Mouse (Mus musculus): ENCODE data around the gene H2-M10.1. TPM values are rescaled to one million over a fixed set of nuclear protein-coding genes. Genes with fewer than 3 reads are reported as not detected.

H2-M10.1 gene
- polyA plus RNA-seq, 2 experiments: not detected

GRCm38 (mm10) chr17:36286390-36286789 is 39.6 kb downstream of the H2-M10.1 start, which contains the start of gene H2-M10.2:
Gene H2-M10.2, minus strand, starts transcription at chr17:36286490.
- DNase-seq (ENCODE audit: low read depth in 3 of 3, low spot score in 3 of 3) (no peak), ATAC-seq (ENCODE audit: insufficient read depth) (no peak)
- no peak for TF ChIP-seq EP300 (IDR thresholded peaks at IDR 0.05; ENCODE audit: low read depth)
- TF ChIP-seq CTCF (IDR thresholded peaks at IDR 0.05; ENCODE audit: low read depth): no peak
- H3K4me3 ChIP-seq (ENCODE audit: insufficient read depth in 1 of 2, low read depth in 2 of 2, low read length in 2 of 2): no peak within 1 kb of the TSS
- WGBS (ENCODE audit: insufficient replicate concordance): 76% methylated on average over 2 of the region's 2 CpGs
- no peak within 1 kb of the TSS for H3K27ac ChIP-seq
- no peaks in the 10 kb centered on the region for H3K27me3 ChIP-seq (ENCODE audit: control insufficient read depth, insufficient read depth, low read length)
- no peak within 1 kb of the TSS for H3K9ac ChIP-seq (replicated peaks)
- H3K4me2 ChIP-seq (ENCODE audit: low read depth): no peak within 1 kb of the TSS
- no peaks in the 10 kb centered on the region for H3K36me3 ChIP-seq (replicated peaks; ENCODE audit: control insufficient read depth, insufficient read depth, low read depth)
- no peaks in the 10 kb centered on the region for H3K9me3 ChIP-seq (ENCODE audit: control insufficient read depth, low read length)
- no peaks in the 10 kb centered on the region for H3K4me1 ChIP-seq (replicated peaks; ENCODE audit: control insufficient read depth in 2 of 2, insufficient read depth in 2 of 2, low read length in 1 of 2)

GRCm38 (mm10) chr17:36281521-36282245 is 44.3 kb downstream of the H2-M10.1 start:
- Histone ChIP-seq H3K9me3 (ENCODE audit: control insufficient read depth, low read length) (no peaks in the 10 kb centered on the region), H3K4me2 (ENCODE audit: low read depth) (no peak overlapping the region), H3K27ac (no peak overlapping the region), H3K27me3 (ENCODE audit: control insufficient read depth, insufficient read depth, low read length) (no peaks in the 10 kb centered on the region), H3K4me1 (replicated peaks; ENCODE audit: control insufficient read depth in 2 of 2, insufficient read depth in 2 of 2, low read length in 1 of 2) (no peaks in the 10 kb centered on the region), H3K36me3 (replicated peaks; ENCODE audit: control insufficient read depth, insufficient read depth, low read depth) (peaks cover 6% of the 10 kb centered on the region), H3K4me3 (ENCODE audit: insufficient read depth in 1 of 2, low read depth in 2 of 2, low read length in 2 of 2) (no peak overlapping the region), H3K9ac (replicated peaks) (no peak overlapping the region)
- DNase-seq (ENCODE audit: low read depth in 3 of 3, low spot score in 3 of 3) (no peak), ATAC-seq (ENCODE audit: insufficient read depth) (no peak)
- 76% methylated on average over 4 of the region's 4 CpGs for WGBS (ENCODE audit: insufficient replicate concordance)
- TF ChIP-seq CTCF (IDR thresholded peaks at IDR 0.05; ENCODE audit: low read depth): no peak
- no peak for TF ChIP-seq EP300 (IDR thresholded peaks at IDR 0.05; ENCODE audit: low read depth)

GRCm38 (mm10) chr17:36274776-36275175 is 51.2 kb downstream of the H2-M10.1 start:
- no peak overlapping the region for H3K9ac ChIP-seq (replicated peaks)
- DNase-seq (ENCODE audit: low read depth in 3 of 3, low spot score in 3 of 3) (no peak), ATAC-seq (ENCODE audit: insufficient read depth) (no peak)
- H3K27ac ChIP-seq: no peak overlapping the region
- no peaks in the 10 kb centered on the region for H3K27me3 ChIP-seq (ENCODE audit: control insufficient read depth, insufficient read depth, low read length)
- H3K9me3 ChIP-seq (ENCODE audit: control insufficient read depth, low read length): no peaks in the 10 kb centered on the region
- 71% methylated on average over 4 of the region's 4 CpGs for WGBS (ENCODE audit: insufficient replicate concordance)
- no peak for TF ChIP-seq EP300 (IDR thresholded peaks at IDR 0.05; ENCODE audit: low read depth)
- no peak for TF ChIP-seq CTCF (IDR thresholded peaks at IDR 0.05; ENCODE audit: low read depth)
- H3K4me1 ChIP-seq (replicated peaks; ENCODE audit: control insufficient read depth in 2 of 2, insufficient read depth in 2 of 2, low read length in 1 of 2): peaks cover 12 to 13% of the 10 kb centered on the region in 2 experiments
- no peak overlapping the region for H3K4me2 ChIP-seq (ENCODE audit: low read depth)
- H3K4me3 ChIP-seq (ENCODE audit: insufficient read depth in 1 of 2, low read depth in 2 of 2, low read length in 2 of 2): no peak overlapping the region
- peaks cover 9% of the 10 kb centered on the region for H3K36me3 ChIP-seq (replicated peaks; ENCODE audit: control insufficient read depth, insufficient read depth, low read depth)

GRCm38 (mm10) chr17:36273796-36274195 is 52.2 kb downstream of the H2-M10.1 start:
- H3K4me2 ChIP-seq (ENCODE audit: low read depth): no peak overlapping the region
- DNase-seq (ENCODE audit: low read depth in 3 of 3, low spot score in 3 of 3): no peak
- no peak overlapping the region for H3K9ac ChIP-seq (replicated peaks)
- H3K27me3 ChIP-seq (ENCODE audit: control insufficient read depth, insufficient read depth, low read length): no peaks in the 10 kb centered on the region
- no peak overlapping the region for H3K4me3 ChIP-seq (ENCODE audit: insufficient read depth in 1 of 2, low read depth in 2 of 2, low read length in 2 of 2)
- H3K27ac ChIP-seq: no peak overlapping the region
- 75% methylated on average over 4 of the region's 4 CpGs for WGBS (ENCODE audit: insufficient replicate concordance)
- ATAC-seq (ENCODE audit: insufficient read depth): no peak
- no peak for TF ChIP-seq CTCF (IDR thresholded peaks at IDR 0.05; ENCODE audit: low read depth)
- no peak for TF ChIP-seq EP300 (IDR thresholded peaks at IDR 0.05; ENCODE audit: low read depth)
- peaks cover 12 to 15% of the 10 kb centered on the region in 2 experiments for H3K4me1 ChIP-seq (replicated peaks; ENCODE audit: control insufficient read depth in 2 of 2, insufficient read depth in 2 of 2, low read length in 1 of 2)
- H3K9me3 ChIP-seq (ENCODE audit: control insufficient read depth, low read length): no peaks in the 10 kb centered on the region
- peaks cover 9% of the 10 kb centered on the region for H3K36me3 ChIP-seq (replicated peaks; ENCODE audit: control insufficient read depth, insufficient read depth, low read depth)

Other genes starting within 250 kb of the H2-M10.1 start
- gene Gm19684, start 204.5 kb downstream of the H2-M10.1 start, polyA plus RNA-seq (2012; rRNA removed): not detected in 2 replicates
- not detected in 2 replicates for gene Gm19684, start 204.5 kb downstream of the H2-M10.1 start, polyA plus RNA-seq (2014; fragmentation: Nextera tagmentation; extraction: Ambion mirVana)
- gene Gm7030, start 196.7 kb downstream of the H2-M10.1 start, polyA plus RNA-seq (2012; rRNA removed): not detected in 2 replicates
- gene Gm7030, start 196.7 kb downstream of the H2-M10.1 start, polyA plus RNA-seq (2014; fragmentation: Nextera tagmentation; extraction: Ambion mirVana): not detected in 2 replicates
- gene Gm8909, start 157.6 kb downstream of the H2-M10.1 start, polyA plus RNA-seq (2012; rRNA removed): not detected in 2 replicates
- not detected in 2 replicates for gene Gm8909, start 157.6 kb downstream of the H2-M10.1 start, polyA plus RNA-seq (2014; fragmentation: Nextera tagmentation; extraction: Ambion mirVana)
- not detected in 2 replicates for gene H2-T3, start 135.9 kb downstream of the H2-M10.1 start, polyA plus RNA-seq (2012; rRNA removed)
- gene H2-T3, start 135.9 kb downstream of the H2-M10.1 start, polyA plus RNA-seq (2014; fragmentation: Nextera tagmentation; extraction: Ambion mirVana): not detected in 2 replicates
- gene Rpp21, start 68.1 kb downstream of the H2-M10.1 start, polyA plus RNA-seq (2012; rRNA removed): 40.1 and 51.8 TPM in 2 replicates
- 77.9 and 84.2 TPM in 2 replicates for gene Rpp21, start 68.1 kb downstream of the H2-M10.1 start, polyA plus RNA-seq (2014; fragmentation: Nextera tagmentation; extraction: Ambion mirVana)
- 8.0 and 11.0 TPM in 2 replicates for gene Trim39, start 53.9 kb downstream of the H2-M10.1 start, polyA plus RNA-seq (2012; rRNA removed)
- gene Trim39, start 53.9 kb downstream of the H2-M10.1 start, polyA plus RNA-seq (2014; fragmentation: Nextera tagmentation; extraction: Ambion mirVana): 3.2 and 3.4 TPM in 2 replicates
- gene H2-M10.2, start 39.7 kb downstream of the H2-M10.1 start, polyA plus RNA-seq (2012; rRNA removed): not detected in 2 replicates
- not detected in 2 replicates for gene H2-M10.2, start 39.7 kb downstream of the H2-M10.1 start, polyA plus RNA-seq (2014; fragmentation: Nextera tagmentation; extraction: Ambion mirVana)
- not detected in 2 replicates for gene H2-M10.3, start 42.3 kb upstream of the H2-M10.1 start, polyA plus RNA-seq (2012; rRNA removed)
- gene H2-M10.3, start 42.3 kb upstream of the H2-M10.1 start, polyA plus RNA-seq (2014; fragmentation: Nextera tagmentation; extraction: Ambion mirVana): not detected in 2 replicates
- not detected in 2 replicates for gene H2-M10.4, start 136.2 kb upstream of the H2-M10.1 start, polyA plus RNA-seq (2012; rRNA removed)
- not detected in 2 replicates for gene H2-M10.4, start 136.2 kb upstream of the H2-M10.1 start, polyA plus RNA-seq (2014; fragmentation: Nextera tagmentation; extraction: Ambion mirVana)
- not detected in 2 replicates for gene H2-M11, start 220.9 kb upstream of the H2-M10.1 start, polyA plus RNA-seq (2012; rRNA removed)
- gene H2-M11, start 220.9 kb upstream of the H2-M10.1 start, polyA plus RNA-seq (2014; fragmentation: Nextera tagmentation; extraction: Ambion mirVana): not detected in 2 replicates